Comparison of ENCODE assay signal across 7 mouse cellular contexts in genomic region chr5:117358725-117359124, GRCm38 (mm10). TPM values are rescaled to one million over a fixed set of nuclear protein-coding genes. Genes with fewer than 3 reads are reported as not detected.
DNase-seq lines count a peak whose midpoint lies in the region; ATAC-seq and TF ChIP-seq lines count a peak whose summit lies in the region.

No protein-coding gene starts in this region.

- H3K9ac ChIP-seq in intestine, embryonic 16.5 days (ENCODE audit: low read depth, low read length): no peak overlapping the region
- no peak overlapping the region for H3K9ac ChIP-seq in midbrain, embryonic 12.5 days (replicated peaks)

- peak; percentile 91 for DNase-seq in R1 (ENCODE audit: low read depth, low spot score)
- DNase-seq in cerebellum, adult 9-11 months: peak; percentile 44
- DNase-seq in frontal cortex, postnatal 25 days (ENCODE audit: low spot score in 2 of 2): peak; percentile 63 to 78
- peak; percentile 74 for DNase-seq in limb, embryonic 10.5 days (ENCODE audit: low spot score)
- DNase-seq in spleen, adult 2 months (ENCODE audit: low read depth in 1 of 2, low spot score in 2 of 2): peak in 1 of 2 experiments; percentile 35

- no peaks in the 10 kb centered on the region for H3K9me3 ChIP-seq in intestine, embryonic 16.5 days (ENCODE audit: control insufficient read depth, low read length)
- no peaks in the 10 kb centered on the region for H3K9me3 ChIP-seq in limb, embryonic 10.5 days (replicated peaks)
- H3K9me3 ChIP-seq in midbrain, embryonic 12.5 days: no peaks in the 10 kb centered on the region

- WGBS in intestine, embryonic 16.5 days: 41% methylated on average over 11 of the region's 11 CpGs
- 38% methylated on average over 11 of the region's 11 CpGs for WGBS in limb, embryonic 10.5 days
- WGBS in midbrain, embryonic 12.5 days: 40% methylated on average over 11 of the region's 11 CpGs
- WGBS in spleen, adult 2 months: 64% methylated on average over 11 of the region's 11 CpGs

- ATAC-seq in intestine, embryonic 16.5 days: no peak
- no peak for ATAC-seq in midbrain, embryonic 12.5 days (ENCODE audit: low FRiP score, low read depth)

- no peaks in the 10 kb centered on the region for H3K36me3 ChIP-seq in intestine, embryonic 16.5 days (ENCODE audit: control insufficient read depth, insufficient read depth, low read length)
- H3K36me3 ChIP-seq in limb, embryonic 10.5 days: peaks cover 6% of the 10 kb centered on the region
- peaks cover 5% of the 10 kb centered on the region; the same call in 1 of the 2 replicates for H3K36me3 ChIP-seq in midbrain, embryonic 12.5 days
- peaks cover 3% of the 10 kb centered on the region for H3K36me3 ChIP-seq in spleen, adult 2 months (ENCODE audit: control insufficient read depth, insufficient read depth, low read length)

- no peak overlapping the region for H3K27ac ChIP-seq in intestine, embryonic 16.5 days (ENCODE audit: low read length)
- H3K27ac ChIP-seq in limb, embryonic 10.5 days: no peak overlapping the region
- H3K27ac ChIP-seq in midbrain, embryonic 12.5 days (replicated peaks): no peak overlapping the region
- no peak overlapping the region for H3K27ac ChIP-seq in spleen, adult 2 months (ENCODE audit: insufficient read depth, low read length)

- H3K4me1 ChIP-seq in intestine, embryonic 16.5 days (ENCODE audit: control insufficient read depth, insufficient read depth, low read length): peaks cover 47% of the 10 kb centered on the region
- H3K4me1 ChIP-seq in limb, embryonic 10.5 days: peaks cover 53% of the 10 kb centered on the region
- H3K4me1 ChIP-seq in midbrain, embryonic 12.5 days: peaks cover 45% of the 10 kb centered on the region
- H3K4me1 ChIP-seq in spleen, adult 2 months (ENCODE audit: control insufficient read depth, insufficient read depth, insufficient read length): peaks cover 17% of the 10 kb centered on the region; the same call in 1 of the 2 replicates

- TF ChIP-seq POLR2A in spleen, adult 2 months (IDR thresholded peaks at IDR 0.05; ENCODE audit: low read depth, low read length): no peak

- no peaks in the 10 kb centered on the region for H3K27me3 ChIP-seq in intestine, embryonic 16.5 days (replicated peaks; ENCODE audit: control insufficient read depth, insufficient read depth, low read length)
- no peaks in the 10 kb centered on the region for H3K27me3 ChIP-seq in limb, embryonic 10.5 days (ENCODE audit: low read depth, poor library complexity, severe bottlenecking)
- H3K27me3 ChIP-seq in midbrain, embryonic 12.5 days: no peaks in the 10 kb centered on the region
- H3K27me3 ChIP-seq in spleen, adult 2 months (ENCODE audit: control insufficient read depth, insufficient read depth, low read length): no peaks in the 10 kb centered on the region

- H3K4me2 ChIP-seq in intestine, embryonic 16.5 days (ENCODE audit: low read depth, low read length): peak overlapping the region; percentile 14; the same call in 1 of the 2 replicates
- peak overlapping the region; percentile 92 for H3K4me2 ChIP-seq in midbrain, embryonic 12.5 days (replicated peaks)

- peak; percentile 34; the same call in 1 of the 2 replicates for TF ChIP-seq CTCF in spleen, adult 2 months (IDR thresholded peaks at IDR 0.05; ENCODE audit: extremely low read depth, insufficient read depth, insufficient read length, insufficient replicate concordance)

- H3K4me3 ChIP-seq in intestine, embryonic 16.5 days (ENCODE audit: low read length): peak overlapping the region; percentile 7; the same call in 1 of the 2 replicates
- no peak overlapping the region for H3K4me3 ChIP-seq in limb, embryonic 10.5 days
- peak overlapping the region; percentile 93 for H3K4me3 ChIP-seq in midbrain, embryonic 12.5 days
- H3K4me3 ChIP-seq in spleen, adult 2 months (ENCODE audit: extremely low read depth, insufficient read depth, insufficient read length): no peak overlapping the region

RNA-seq across cellular contexts. Expression of gene Wsb2, which starts 1.6 kb away (rescaled TPM):
- 43.9 and 63.3 TPM in 2 replicates for polyA plus RNA-seq in intestine, embryonic 16.5 days (2015; fragmentation: Nextera tagmentation; extraction: Ambion mirVana)
- 37.2 and 41.7 TPM in 2 replicates for polyA plus RNA-seq in limb, embryonic 10.5 days (2016; fragmentation: Nextera tagmentation; extraction: Ambion mirVana)
- polyA plus RNA-seq in midbrain, embryonic 12.5 days (2016; fragmentation: Nextera tagmentation; extraction: Ambion mirVana): 113 and 114 TPM in 2 replicates
- 43.4 and 56.1 TPM in 2 replicates for polyA plus RNA-seq in spleen, adult 2 months (2012; rRNA removed)

RNA-seq across cellular contexts. Expression of gene Rfc5, which starts 30.1 kb away (rescaled TPM):
- 99.9 and 101 TPM in 2 replicates for polyA plus RNA-seq in intestine, embryonic 16.5 days (2015; fragmentation: Nextera tagmentation; extraction: Ambion mirVana)
- 159 and 167 TPM in 2 replicates for polyA plus RNA-seq in limb, embryonic 10.5 days (2016; fragmentation: Nextera tagmentation; extraction: Ambion mirVana)
- polyA plus RNA-seq in midbrain, embryonic 12.5 days (2016; fragmentation: Nextera tagmentation; extraction: Ambion mirVana): 72.9 and 79.5 TPM in 2 replicates
- polyA plus RNA-seq in spleen, adult 2 months (2012; rRNA removed): 15.7 and 18.7 TPM in 2 replicates

RNA-seq across cellular contexts. Expression of gene Vsig10, which starts 39.8 kb away (rescaled TPM):
- 15.4 and 18.6 TPM in 2 replicates for polyA plus RNA-seq in intestine, embryonic 16.5 days (2015; fragmentation: Nextera tagmentation; extraction: Ambion mirVana)
- polyA plus RNA-seq in limb, embryonic 10.5 days (2016; fragmentation: Nextera tagmentation; extraction: Ambion mirVana): 3.1 and 4.4 TPM in 2 replicates
- polyA plus RNA-seq in midbrain, embryonic 12.5 days (2016; fragmentation: Nextera tagmentation; extraction: Ambion mirVana): 3.1 and 4.7 TPM in 2 replicates
- 10.9 and 11.0 TPM in 2 replicates for polyA plus RNA-seq in spleen, adult 2 months (2012; rRNA removed)

RNA-seq across cellular contexts. Expression of gene Ksr2, which starts 55.1 kb away (rescaled TPM):
- polyA plus RNA-seq in intestine, embryonic 16.5 days (2015; fragmentation: Nextera tagmentation; extraction: Ambion mirVana): 0.20 and 0.28 TPM in 2 replicates
- polyA plus RNA-seq in limb, embryonic 10.5 days (2016; fragmentation: Nextera tagmentation; extraction: Ambion mirVana): 0.01 TPM in 1 of 2 replicates, not detected in the other
- polyA plus RNA-seq in midbrain, embryonic 12.5 days (2016; fragmentation: Nextera tagmentation; extraction: Ambion mirVana): 2.6 and 3.9 TPM in 2 replicates
- polyA plus RNA-seq in spleen, adult 2 months (2012; rRNA removed): 0.30 and 0.43 TPM in 2 replicates

Comparison
In these comparisons a context has a peak if more than half of its experiments do, and no peak if none do; other contexts are left out.
1. H3K4me3 ChIP-seq: peak in intestine, embryonic 16.5 days (single experiment) and midbrain, embryonic 12.5 days (single experiment); none in limb, embryonic 10.5 days (single experiment) and spleen, adult 2 months (single experiment).